Mouse (Mus musculus) MEL-GATA-1-ER (cell line): ENCODE results near the gene Trim25.

Source experiments
- DNase-seq: peaks from one replicate; pipeline ENCODE4 v3.0.0-alpha.2; 2012; ENCODE audit warnings: low read depth; ENCODE audit errors: extremely low read depth

Gene Trim25

GRCm38 (mm10) chr11:88998974-88999722, at the start of gene Trim25:
Trim25 (plus strand) TSS chr11:88999376.
- peak; percentile 88 for DNase-seq

DNA sequence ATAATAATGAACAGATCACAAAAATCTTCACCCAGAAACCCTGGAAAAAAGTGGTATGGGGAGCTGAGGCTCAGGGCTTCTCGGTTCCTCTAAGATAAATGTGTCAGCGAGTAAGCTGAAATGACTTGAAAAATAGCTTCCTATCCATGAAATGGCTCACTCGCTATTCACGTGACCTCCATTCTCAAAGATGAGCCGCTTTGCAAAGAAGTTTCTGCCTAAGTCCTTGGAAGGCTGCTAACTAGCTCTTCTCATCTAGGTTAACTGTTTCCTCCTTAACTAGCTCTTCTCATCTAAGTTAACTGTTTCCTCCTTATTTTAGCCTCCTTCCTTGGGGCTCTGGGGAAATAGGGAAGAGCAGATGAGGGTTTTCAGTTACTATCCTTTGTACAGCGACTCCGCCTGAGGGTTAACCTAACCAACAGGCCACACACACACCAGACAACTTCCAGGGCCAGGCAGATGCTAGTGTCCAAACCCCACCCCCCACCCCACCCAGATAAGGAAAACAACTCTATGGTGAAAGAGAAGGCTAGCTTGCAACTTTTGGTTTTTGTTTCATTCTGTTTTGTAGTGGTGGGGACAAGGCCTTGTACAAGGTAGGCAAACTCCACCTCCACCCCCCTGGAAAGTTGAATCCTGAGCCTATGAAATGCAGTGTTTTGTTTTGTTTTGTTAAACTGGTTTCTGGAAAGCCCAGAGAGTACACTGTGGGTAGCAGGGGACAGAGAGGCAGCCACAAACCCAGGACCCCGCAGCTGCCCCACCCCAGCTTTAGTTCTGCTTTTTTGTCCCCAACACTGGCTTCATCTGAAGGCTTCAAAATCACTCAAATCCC, 49.2 kb upstream of the Trim25 start:
- peak; percentile 47 for DNase-seq

DNA sequence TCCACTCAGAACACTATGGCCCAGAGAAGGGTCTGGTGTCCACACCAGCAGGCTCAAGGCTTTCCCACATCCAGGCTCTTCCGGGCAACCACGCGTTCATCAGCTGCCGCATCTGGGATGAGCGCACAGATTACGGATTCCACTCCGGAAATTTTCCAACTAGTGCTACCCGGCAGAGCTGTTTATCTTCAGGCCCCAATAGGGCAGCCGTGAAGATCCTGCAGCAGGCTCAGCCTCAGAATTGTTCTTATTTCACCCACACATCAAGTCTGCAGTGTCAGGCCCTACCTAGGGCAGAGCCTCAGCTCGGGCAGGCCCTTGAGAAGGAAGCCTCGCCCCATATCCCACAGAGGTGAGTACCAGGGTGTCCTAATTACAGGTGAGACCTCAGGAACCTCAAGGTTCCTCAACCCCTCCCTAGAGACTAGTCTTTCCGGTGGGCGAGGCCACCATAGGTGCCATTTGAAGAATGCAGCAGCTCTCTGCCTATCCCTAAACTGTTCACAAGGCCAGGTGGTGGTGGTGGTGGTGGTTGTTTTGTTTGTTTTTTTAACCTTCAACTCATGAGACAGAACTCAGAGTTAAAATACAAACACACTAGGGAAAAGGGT, 48.4 kb upstream of the Trim25 start:
- DNase-seq: no peak

DNA sequence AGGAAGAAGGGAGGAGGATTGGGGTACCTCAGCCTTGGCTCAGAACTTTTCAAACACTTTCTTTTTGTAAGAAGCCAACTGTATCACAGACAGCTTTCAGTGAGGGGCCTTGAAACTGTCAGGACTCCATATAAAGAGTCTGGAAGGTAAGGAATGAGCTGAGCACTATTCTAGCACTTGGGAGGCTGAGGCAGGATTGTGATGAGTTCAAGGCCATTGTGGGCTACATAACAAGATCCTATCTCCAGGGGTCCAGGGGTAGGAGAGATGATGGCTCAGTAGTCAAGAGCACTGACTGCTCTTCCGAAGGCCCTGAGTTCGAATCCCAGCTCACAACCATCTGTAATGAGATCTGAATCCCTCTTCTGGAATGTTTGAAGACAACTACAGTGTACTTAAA, 47.6 kb upstream of the Trim25 start:
- DNase-seq: no peak

GRCm38 (mm10) chr11:88952117-88952516, 47.1 kb upstream of the Trim25 start:
- DNase-seq: no peak

GRCm38 (mm10) chr11:88953582-88953981, 45.6 kb upstream of the Trim25 start:
- DNase-seq: no peak

- DNase-seq: peak; percentile 24
These were observed 44.4 kb upstream of the Trim25 start for GRCm38 (mm10) chr11:88954803-88955202.

GRCm38 (mm10) chr11:88955217-88955969, 43.8 kb upstream of the Trim25 start, which contains the start of gene Scpep1:
Scpep1 (minus strand) TSS chr11:88955465.
- peak; percentile 86 for DNase-seq

DNA sequence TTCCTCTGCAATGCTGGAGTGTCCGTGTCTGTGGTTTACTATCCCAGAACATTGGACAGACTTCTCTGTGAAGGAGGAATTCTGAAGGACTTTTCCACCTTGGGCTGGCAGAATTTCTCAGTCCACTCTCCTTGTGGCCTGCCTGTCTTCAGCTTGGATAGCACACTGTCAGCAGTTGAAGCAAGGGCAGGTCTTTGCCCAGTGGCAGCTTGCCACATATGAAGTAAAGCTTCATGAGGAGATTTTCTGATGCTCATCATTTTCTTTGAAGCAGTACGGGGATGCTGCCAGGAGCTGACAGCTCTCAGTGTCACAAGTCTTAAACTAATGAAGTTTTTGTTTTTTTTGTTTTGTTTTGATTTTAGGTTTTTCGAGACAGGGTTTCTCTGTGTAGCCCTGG, 40.3 kb upstream of the Trim25 start:
- no peak for DNase-seq

DNA sequence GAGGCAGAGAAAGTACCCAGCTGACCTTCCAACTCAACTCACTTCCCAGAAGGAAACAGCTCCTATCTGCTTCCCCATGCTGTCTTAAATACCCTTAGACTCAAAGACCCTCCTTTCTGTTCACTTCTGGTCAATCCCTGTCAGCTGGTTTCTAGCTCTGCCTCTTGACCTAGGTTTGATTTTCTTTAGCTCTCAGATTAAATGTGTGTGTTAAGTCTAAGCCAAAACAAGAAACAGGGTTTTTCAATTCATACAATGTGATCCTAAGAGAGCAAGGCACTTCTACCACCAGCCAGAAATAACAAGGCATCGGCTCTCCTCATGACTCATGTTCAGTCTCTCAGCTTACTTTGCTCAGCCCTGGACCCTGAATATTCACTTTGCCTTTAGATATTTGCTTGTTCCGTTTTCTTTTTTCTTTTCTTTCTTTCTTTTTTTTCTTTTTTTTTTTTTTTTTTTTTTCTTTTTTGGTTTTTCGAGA, 32.3 kb upstream of the Trim25 start, which contains the start of gene Elobl:
TSS of gene Elobl (minus strand) at position 51 of the 481 bp plus-strand sequence.
- DNase-seq: no peak

DNA sequence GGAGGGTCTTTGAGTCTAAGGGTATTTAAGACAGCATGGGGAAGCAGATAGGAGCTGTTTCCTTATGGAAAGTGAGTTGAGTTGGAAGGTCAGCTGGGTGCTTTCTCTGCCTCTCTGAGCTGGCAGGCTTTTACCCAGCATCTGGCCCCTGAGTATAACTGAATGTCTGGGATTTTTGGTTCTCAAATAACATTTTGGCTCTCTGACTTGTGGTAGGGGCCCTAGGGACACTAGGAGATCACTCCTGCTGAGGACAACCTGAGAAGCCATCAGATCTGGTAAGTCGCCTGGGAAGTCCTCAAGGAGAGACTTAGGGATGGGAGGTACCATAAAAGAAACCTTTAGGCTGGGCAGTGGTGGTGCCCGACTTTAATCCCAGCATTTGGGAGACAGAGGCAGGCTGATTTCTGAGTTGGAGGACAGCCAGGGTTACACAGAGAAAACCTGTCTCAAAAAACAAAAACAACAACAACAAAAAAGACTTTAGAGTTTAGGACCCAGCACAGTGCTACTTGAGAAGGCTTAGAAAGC, 28.9 kb upstream of the Trim25 start, which contains the start of gene Coil:
TSS of gene Coil (plus strand) at position 51 of the 531 bp plus-strand sequence.
- no peak for DNase-seq

DNA sequence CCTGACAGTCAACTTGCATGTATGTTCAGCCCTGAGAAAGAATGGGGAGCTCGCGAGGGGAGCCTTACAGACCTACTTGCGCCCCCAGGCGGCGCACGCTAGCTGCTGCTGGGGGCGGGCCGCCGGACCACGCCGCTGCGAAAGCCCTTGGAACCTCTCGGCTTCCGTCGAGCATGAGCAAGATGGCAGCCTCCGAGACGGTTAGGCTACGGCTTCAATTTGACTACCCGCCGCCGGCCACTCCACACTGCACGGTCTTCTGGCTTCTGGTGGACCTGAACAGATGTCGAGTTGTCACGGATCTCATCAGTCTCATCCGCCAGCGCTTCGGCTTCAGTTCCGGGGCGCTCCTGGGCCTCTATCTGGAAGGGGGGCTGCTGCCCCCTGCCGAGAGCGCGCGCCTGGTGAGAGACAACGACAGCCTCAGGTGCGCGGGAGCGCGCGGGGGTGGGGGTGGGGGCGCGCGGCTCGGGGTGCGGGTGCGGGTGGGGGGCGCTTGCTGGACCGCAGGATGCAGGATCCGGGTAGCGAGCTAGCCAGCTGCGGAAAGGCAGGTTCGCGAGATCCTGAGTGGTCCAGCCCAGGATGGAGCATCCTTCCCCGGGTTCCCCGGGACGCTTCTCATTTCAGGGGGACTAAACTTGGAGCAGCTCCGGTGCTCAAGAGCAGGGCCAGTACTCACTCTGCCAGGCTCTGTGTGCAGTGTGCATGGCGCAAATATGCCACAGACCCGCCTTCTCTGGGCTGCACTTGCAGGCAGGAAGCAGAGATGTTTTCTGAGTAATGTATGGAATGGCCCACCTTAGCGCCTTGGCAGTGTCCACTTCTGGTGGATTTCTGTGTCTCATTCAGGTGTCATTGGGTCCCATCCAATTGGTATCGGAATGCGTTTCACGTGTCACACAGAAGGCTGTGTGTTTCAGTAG, 25.1 kb upstream of the Trim25 start:
- DNase-seq: peak; percentile 79

GRCm38 (mm10) chr11:88976320-88976719, 22.9 kb upstream of the Trim25 start:
- DNase-seq: no peak

GRCm38 (mm10) chr11:88977188-88977587, 22.0 kb upstream of the Trim25 start:
- DNase-seq: no peak

- no peak for DNase-seq
These were observed 17.8 kb upstream of the Trim25 start for GRCm38 (mm10) chr11:88981337-88981736.

DNA sequence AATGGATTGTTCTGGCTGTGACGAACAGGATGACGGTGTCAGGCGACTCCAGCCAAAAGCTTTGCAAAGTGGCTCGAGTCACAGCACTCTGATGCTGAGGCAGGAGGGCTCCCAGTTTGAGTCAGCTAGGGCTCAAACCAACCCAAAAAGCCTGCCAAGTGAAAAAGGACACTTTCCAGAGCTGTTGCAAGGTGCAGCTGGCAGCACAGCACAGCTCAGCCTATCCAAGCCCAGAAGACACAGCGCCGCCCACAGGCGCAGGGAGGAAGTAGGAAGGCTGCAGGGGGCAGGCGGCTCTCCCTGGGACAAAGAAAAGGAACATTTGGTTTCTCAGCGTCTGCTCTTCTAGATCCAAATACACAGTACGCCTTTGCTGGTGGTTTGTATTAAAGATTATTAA, 12.6 kb upstream of the Trim25 start:
- DNase-seq: no peak

GRCm38 (mm10) chr11:88988956-88989355, 10.2 kb upstream of the Trim25 start:
- DNase-seq: no peak

GRCm38 (mm10) chr11:88989530-88989929, 9.6 kb upstream of the Trim25 start:
- no peak for DNase-seq

DNA sequence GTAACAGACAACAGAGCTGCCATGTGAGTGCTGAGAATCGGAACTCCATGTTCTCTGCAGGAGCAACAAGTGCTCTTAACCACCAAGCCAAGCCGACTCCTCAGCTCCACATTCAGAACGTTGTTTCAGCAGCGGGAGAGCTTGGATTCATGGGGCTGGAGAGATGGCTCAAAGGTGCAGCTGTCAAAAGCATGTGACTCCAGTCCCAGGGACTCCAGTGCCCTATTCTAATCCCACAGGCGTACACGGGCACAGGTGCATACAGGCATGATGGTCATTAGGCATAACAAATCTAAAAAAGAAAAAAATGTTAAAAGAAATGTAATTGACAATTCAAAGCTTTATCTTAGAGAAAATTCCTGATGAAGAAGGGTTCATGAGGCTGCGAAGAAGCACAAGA, 6.0 kb upstream of the Trim25 start:
- DNase-seq: no peak

DNA sequence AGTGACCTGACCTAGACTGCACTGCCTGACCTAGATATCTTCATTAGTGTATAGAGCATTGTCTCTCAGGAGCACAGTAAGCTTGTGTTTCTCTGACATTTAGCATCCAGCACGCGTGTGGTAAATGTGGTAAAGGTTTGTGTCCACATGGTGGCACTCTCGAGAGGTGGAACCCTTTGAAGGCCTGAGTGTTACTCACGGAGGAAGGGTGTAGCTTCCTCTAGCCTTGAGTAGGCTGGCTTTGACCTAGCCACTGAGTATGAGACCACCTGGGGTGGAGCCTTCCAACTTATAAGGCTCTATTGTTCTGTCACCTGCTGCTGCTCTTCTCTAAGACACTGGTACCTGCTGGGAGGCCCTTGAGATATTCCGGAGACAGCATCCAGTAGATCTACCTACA, 5.6 kb upstream of the Trim25 start:
- DNase-seq: peak; percentile 76
